Mouse (Mus musculus) frontal cortex, postnatal 25 days (tissue): ENCODE results near the gene Chmp6.

Experiments used
- DNase-seq, 2 experiments: peaks; one replicate each; pipeline ENCODE4 v3.0.0; 2022; ENCODE audit warnings: low spot score in 2 of 2

Chmp6 gene

GRCm38 (mm10) chr11:119958856-119959255 lies 45.6 kb downstream of the Chmp6 start:
- no peak for DNase-seq

DNA sequence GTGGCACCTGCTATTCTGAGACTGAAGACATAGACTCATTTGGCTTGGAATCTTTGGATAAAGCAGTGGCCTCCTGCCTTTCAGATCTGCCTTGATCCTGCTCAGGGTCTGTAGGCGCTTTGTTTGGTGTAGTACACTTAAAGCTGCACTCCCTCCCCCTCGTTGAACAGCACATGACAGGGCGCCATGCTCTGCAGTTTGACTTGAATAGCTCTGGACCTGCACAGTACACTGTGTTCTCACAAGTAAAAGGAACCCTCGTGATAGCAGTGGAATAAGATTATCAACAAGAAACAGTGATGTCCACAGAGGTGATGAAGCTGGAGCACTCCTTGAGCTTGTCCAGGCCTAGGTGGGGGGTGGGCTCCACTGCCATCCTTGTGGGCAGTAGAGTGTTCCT lies 46.5 kb downstream of the Chmp6 start:
- no peak for DNase-seq

- no peak for DNase-seq
Measured at GRCm38 (mm10) chr11:119960671-119961070, 47.4 kb downstream of the Chmp6 start.

DNA sequence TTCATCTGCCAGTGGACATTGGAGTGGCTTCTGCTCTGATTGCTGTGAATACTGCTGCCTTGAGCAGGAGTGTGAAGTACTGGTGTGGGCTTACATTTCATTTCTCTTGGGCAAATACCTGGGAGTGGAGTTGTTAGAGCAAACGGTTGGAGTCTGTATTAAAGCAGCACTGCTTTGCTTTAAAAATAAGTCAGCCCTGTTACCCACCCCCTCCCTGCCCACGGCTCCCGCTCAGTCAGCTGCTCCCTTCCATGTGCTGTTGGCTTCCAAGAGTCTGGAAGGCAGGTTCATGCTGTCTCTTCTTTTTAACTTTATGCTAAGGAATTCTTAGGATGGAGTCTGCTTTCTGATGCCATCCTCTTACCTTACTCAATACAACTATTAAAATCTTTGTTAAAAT lies 48.3 kb downstream of the Chmp6 start:
- DNase-seq: no peak

DNA sequence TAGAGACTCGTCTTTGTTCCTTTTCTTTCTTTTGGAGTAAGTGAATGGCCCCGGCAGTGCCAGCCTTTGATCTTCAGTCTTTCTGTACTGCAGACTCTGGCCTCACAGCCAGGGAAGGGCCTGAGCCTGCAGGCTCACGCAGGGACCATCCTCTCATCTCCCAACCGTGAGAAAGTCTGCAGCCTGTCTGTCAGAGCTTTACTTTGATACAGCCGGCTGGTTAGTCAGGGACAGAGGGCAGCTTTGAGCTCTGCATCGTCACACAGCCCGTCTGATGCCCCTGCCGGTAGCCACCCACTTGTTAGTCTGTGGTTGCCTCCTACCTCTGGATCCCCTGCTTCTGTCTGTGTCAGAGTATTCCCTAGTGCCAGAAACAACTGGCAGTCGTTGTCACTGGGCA lies 51.8 kb downstream of the Chmp6 start:
- DNase-seq: no peak

DNA sequence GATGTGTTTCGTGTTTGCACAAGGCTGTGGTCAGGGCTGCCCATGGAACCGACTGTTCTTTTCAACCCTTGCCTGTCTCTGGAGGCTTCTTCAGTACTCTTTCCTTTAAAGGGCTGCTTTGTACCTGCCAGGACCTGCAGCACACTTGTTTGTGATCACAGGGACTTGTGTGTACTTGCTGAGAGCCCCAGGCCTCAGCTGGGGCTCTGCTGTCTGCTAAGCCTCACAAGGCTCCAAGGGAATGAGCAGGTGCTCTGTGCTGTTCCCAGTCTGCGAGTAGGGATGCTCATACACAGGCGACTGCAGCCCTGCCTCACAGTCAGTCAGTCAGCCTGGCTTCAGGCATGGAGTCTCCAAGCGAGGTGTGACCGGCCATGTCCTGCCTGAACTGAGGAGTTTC lies 53.1 kb downstream of the Chmp6 start:
- DNase-seq: no peak

DNA sequence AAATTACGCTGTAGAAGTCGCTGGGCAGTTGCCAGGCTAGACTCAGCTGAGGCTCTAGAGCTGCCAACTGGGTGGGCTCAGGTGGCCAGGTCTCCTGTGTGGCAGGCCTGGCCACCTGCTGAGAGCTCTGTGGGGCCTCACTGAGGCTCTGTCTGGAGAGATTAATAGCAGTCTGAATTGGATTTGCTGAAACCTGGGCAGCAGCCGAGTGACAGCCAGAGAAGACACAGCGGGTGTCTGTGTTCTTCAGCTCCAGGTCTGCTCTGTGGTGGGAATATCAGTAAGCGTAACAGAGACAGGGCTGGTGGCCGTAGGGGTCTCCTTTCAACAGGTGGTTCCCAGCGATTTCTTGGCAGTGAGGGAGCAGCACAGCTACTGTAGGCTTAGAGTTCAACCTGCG lies 54.2 kb downstream of the Chmp6 start:
- DNase-seq: no peak

GRCm38 (mm10) chr11:119967892-119968291 lies 54.7 kb downstream of the Chmp6 start:
- DNase-seq: no peak
